Mouse (Mus musculus) heart, embryonic 11.5 days (tissue): ENCODE measurements around the gene Hmces. TPM values are rescaled to one million over a fixed set of nuclear protein-coding genes. Genes with fewer than 3 reads are reported as not detected.

Experiments used
- ATAC-seq: fragments of 200-750 bp; cut with Nextera tagmentation; replicated peaks from 2 replicates; pipeline ENCODE4 v1.8.0; 2017; ENCODE audit warnings: moderate library complexity; ENCODE audit not compliant: insufficient number of reproducible peaks, low FRiP score, low TSS enrichment
- H3K27ac ChIP-seq: fragments of 300-500 bp; sonication (generic); 2 replicates; pipeline ENCODE4 v1.5.1; 2014; ENCODE audit warnings: mild to moderate bottlenecking, low read depth, low read length
- H3K27me3 ChIP-seq: fragments of 300-500 bp; sonication (generic); 2 replicates; pipeline ENCODE4 v1.6.1; 2014; ENCODE audit warnings: mild to moderate bottlenecking, low read length, mixed read lengths; ENCODE audit not compliant: control insufficient read depth, insufficient read depth
- H3K36me3 ChIP-seq: fragments of 300-500 bp; sonication (generic); 2 replicates; pipeline ENCODE4 v1.6.1; 2014; ENCODE audit warnings: mild to moderate bottlenecking, low read length, moderate library complexity, mixed read lengths; ENCODE audit not compliant: control insufficient read depth, insufficient read depth
- H3K4me1 ChIP-seq: fragments of 300-500 bp; sonication (generic); 2 replicates; pipeline ENCODE4 v1.6.1; 2014; ENCODE audit warnings: low read length; ENCODE audit not compliant: control insufficient read depth, insufficient read depth
- H3K4me2 ChIP-seq: fragments of 300-500 bp; sonication (generic); 2 replicates; pipeline ENCODE4 v1.6.1; 2014; ENCODE audit warnings: mild to moderate bottlenecking, moderate library complexity
- H3K4me3 ChIP-seq: fragments of 300-500 bp; sonication (generic); 2 replicates; pipeline ENCODE4 v1.5.1; 2014; ENCODE audit warnings: low read depth, low read length
- H3K9ac ChIP-seq: fragments of 300-500 bp; sonication (generic); 2 replicates; pipeline ENCODE4 v1.6.1; 2014; ENCODE audit warnings: mild to moderate bottlenecking, low read depth, low read length, moderate library complexity
- H3K9me3 ChIP-seq: fragments of 300-500 bp; sonication (generic); replicated peaks from 2 replicates; pipeline ENCODE4 v1.6.1; 2016; ENCODE audit warnings: low read length; ENCODE audit not compliant: control insufficient read depth
- WGBS: fragments of 180-500 bp; shearing (Covaris S2); extraction: QIAGEN DNeasy Blood & Tissue Kit; methylation state at CpG from one replicate; pipeline ENCODE4 v1.1.7; 2014; ENCODE audit not compliant: insufficient replicate concordance; 5-methylcytosine and 5-hydroxymethylcytosine counted together
- polyA plus RNA-seq: library from polyadenylated mRNA; unstranded; fragments of >200 nt; fragmentation: Nextera tagmentation; extraction: Ambion mirVana; gene quantifications from 2 replicates; pipeline ENCODE4 v1.2.1, GENCODE M21; 2014

The Hmces gene
- polyA plus RNA-seq, 1 experiment from 2014 or later: 28.5 TPM

- Histone ChIP-seq H3K4me3 (no peak overlapping the region), H3K27ac (no peak overlapping the region), H3K4me2 (no peak overlapping the region), H3K27me3 (no peaks in the 10 kb centered on the region), H3K36me3 (peaks cover 62% of the 10 kb centered on the region), H3K9ac (no peak overlapping the region), H3K9me3 (no peaks in the 10 kb centered on the region), H3K4me1 (peaks cover 2% of the 10 kb centered on the region; the same call in 1 of the 2 replicates)
- WGBS: 91% methylated on average over 7 of the region's 7 CpGs
- no peak for ATAC-seq
Measured at GRCm38 (mm10) chr6:87893931-87894330, 19.8 kb upstream of the Hmces start.

DNA sequence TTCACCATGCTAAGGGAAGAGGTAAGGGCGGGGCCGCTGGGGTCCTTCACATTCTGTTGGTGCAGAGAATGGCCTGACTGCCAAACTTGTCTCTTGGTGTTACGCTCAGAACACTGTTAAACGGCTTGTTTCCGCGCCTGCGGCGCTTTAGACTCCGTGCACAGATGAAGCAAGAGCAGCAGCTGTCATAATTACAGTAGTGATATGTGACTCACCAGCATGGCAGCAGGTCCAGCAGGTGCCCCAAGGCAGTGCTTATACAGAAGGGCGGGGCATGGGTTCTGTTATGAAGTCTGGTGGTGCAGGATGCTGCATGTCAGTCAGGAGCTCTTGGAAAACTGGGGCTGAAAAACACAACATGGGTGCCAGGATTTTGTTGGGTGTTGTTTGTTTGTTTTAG is 15.7 kb upstream of the Hmces start:
- Histone ChIP-seq H3K9me3 (no peaks in the 10 kb centered on the region), H3K4me3 (no peak overlapping the region), H3K27ac (no peak overlapping the region), H3K36me3 (peaks cover 65% of the 10 kb centered on the region), H3K4me1 (no peaks in the 10 kb centered on the region), H3K27me3 (no peaks in the 10 kb centered on the region), H3K9ac (no peak overlapping the region), H3K4me2 (no peak overlapping the region)
- ATAC-seq: no peak
- WGBS: 93% methylated on average over 10 of the region's 10 CpGs

DNA sequence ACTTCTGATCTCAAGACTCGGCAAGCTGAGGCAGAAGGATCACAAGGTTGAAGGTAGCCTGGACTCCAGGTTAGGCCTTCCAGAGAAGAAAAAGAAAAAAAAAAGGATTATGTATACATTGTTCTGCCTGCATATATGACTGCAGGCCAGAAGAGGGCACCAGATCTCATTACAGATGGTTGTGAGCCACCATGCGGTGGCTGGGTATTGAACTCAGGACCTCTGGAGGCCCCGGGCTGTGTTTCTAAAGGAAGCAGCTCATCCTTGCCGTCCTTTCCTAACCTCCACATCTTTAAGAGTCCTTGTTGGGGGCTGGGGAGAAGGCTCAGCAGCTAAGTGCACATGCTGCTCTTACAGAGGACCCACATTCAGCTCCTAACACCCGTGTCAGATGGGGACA is 7.1 kb upstream of the Hmces start:
- Histone ChIP-seq H3K4me3 (no peak overlapping the region), H3K9me3 (no peaks in the 10 kb centered on the region), H3K4me1 (no peaks in the 10 kb centered on the region), H3K36me3 (peaks cover 66% of the 10 kb centered on the region), H3K9ac (no peak overlapping the region), H3K4me2 (no peak overlapping the region), H3K27me3 (no peaks in the 10 kb centered on the region), H3K27ac (no peak overlapping the region)
- 69% methylated on average over 5 of the region's 5 CpGs for WGBS
- ATAC-seq: no peak

- Histone ChIP-seq H3K27me3 (no peaks in the 10 kb centered on the region), H3K9me3 (no peaks in the 10 kb centered on the region), H3K36me3 (peaks cover 45% of the 10 kb centered on the region), H3K9ac (no peak overlapping the region), H3K27ac (no peak overlapping the region), H3K4me1 (no peaks in the 10 kb centered on the region), H3K4me2 (no peak overlapping the region), H3K4me3 (no peak overlapping the region)
- ATAC-seq: no peak
- WGBS: 88% methylated on average over 6 of the region's 6 CpGs
Measured at GRCm38 (mm10) chr6:87909181-87909580, 4.6 kb upstream of the Hmces start.

- H3K9me3 ChIP-seq: no peaks in the 10 kb centered on the region
- WGBS: 75% methylated on average over 6 of the region's 6 CpGs
- H3K4me2 ChIP-seq: no peak overlapping the region
- no peak overlapping the region for H3K9ac ChIP-seq
- ATAC-seq: no peak
- H3K4me1 ChIP-seq: peaks cover 7% of the 10 kb centered on the region; the same call in 1 of the 2 replicates
- H3K4me3 ChIP-seq: no peak overlapping the region
- H3K27ac ChIP-seq: no peak overlapping the region
- no peaks in the 10 kb centered on the region for H3K27me3 ChIP-seq
- peaks cover 28% of the 10 kb centered on the region for H3K36me3 ChIP-seq
Measured at GRCm38 (mm10) chr6:87911559-87911958, 2.2 kb upstream of the Hmces start.

GRCm38 (mm10) chr6:87914326-87915102 is 779 bp downstream of the Hmces start:
- 4% methylated on average over 35 of the region's 35 CpGs for WGBS
- Histone ChIP-seq H3K36me3 (peaks cover 25% of the 10 kb centered on the region), H3K9ac (peak overlapping the region; percentile 92), H3K4me1 (peaks cover 7% of the 10 kb centered on the region; the same call in 1 of the 2 replicates), H3K27ac (peak overlapping the region; percentile 70), H3K4me2 (peak overlapping the region; percentile 93), H3K4me3 (peak overlapping the region; percentile 82), H3K27me3 (no peaks in the 10 kb centered on the region), H3K9me3 (no peaks in the 10 kb centered on the region)
- ATAC-seq: peak; percentile 70

DNA sequence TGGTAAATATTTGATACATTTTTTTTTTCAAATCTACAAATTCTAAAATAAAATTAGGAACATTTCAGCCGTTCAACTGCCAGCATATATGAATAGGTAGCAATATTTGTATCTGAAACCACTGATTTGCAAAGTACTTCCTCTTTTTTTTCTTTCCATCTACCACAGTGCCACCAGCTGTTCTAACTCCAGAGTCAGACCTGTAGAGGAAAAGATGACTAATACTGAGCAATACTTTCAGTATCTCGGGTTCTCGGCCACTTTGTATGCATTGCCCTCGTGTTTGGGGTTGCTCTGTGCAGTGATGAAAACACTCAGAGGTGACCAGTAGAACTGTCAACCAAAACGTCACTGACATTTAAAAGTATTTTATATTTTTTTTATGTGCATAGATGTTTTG is 2.2 kb downstream of the Hmces start:
- Histone ChIP-seq H3K27me3 (no peaks in the 10 kb centered on the region), H3K36me3 (peaks cover 19% of the 10 kb centered on the region), H3K27ac (no peak overlapping the region), H3K4me2 (no peak overlapping the region), H3K4me1 (peaks cover 7% of the 10 kb centered on the region; the same call in 1 of the 2 replicates), H3K4me3 (no peak overlapping the region), H3K9ac (no peak overlapping the region), H3K9me3 (no peaks in the 10 kb centered on the region)
- no peak for ATAC-seq
- 64% methylated on average over 5 of the region's 5 CpGs for WGBS

DNA sequence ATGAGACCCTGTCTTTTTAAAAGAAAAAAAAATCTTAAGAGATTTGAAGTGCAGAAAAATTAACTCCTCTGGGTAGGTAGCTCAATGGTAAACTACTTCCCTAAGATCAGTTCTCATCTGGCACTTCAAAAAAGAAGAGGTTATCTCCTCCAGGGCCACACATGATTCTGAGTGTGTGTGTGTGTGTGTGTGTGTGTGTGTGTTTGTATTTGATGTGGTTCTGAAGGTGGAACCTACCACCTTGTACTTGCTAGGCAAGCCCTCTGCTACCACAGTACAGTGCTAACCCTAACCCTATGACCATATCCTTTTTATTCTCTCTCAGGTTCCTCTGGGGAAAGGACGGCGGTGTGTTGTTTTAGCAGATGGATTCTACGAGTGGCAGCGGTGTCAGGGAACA is 7.5 kb downstream of the Hmces start:
- Histone ChIP-seq H3K4me3 (no peak overlapping the region), H3K27ac (no peak overlapping the region), H3K4me1 (no peaks in the 10 kb centered on the region), H3K27me3 (no peaks in the 10 kb centered on the region), H3K4me2 (no peak overlapping the region), H3K9me3 (no peaks in the 10 kb centered on the region), H3K36me3 (peaks cover 24% of the 10 kb centered on the region), H3K9ac (no peak overlapping the region)
- no peak for ATAC-seq
- 90% methylated on average over 4 of the region's 4 CpGs for WGBS

- H3K4me3 ChIP-seq: no peak overlapping the region
- H3K9ac ChIP-seq: no peak overlapping the region
- no peaks in the 10 kb centered on the region for H3K9me3 ChIP-seq
- no peak overlapping the region for H3K4me2 ChIP-seq
- 73% methylated on average over 1 of the region's 1 CpGs for WGBS
- H3K4me1 ChIP-seq: no peaks in the 10 kb centered on the region
- H3K27ac ChIP-seq: no peak overlapping the region
- no peak for ATAC-seq
- H3K36me3 ChIP-seq: peaks cover 17% of the 10 kb centered on the region
- no peaks in the 10 kb centered on the region for H3K27me3 ChIP-seq
Measured at GRCm38 (mm10) chr6:87923624-87924023, 9.9 kb downstream of the Hmces start.
